Mouse (Mus musculus): ENCODE data around the gene Tdrd12.
"Not testable (repeated sequence)": the region's sequence is repeated elsewhere in the genome, so short reads cannot be mapped to it uniquely, and the experiment has no call there.

Tdrd12 gene

GRCm38 (mm10) chr7:35555224-35556204 is 18.0 kb upstream of the Tdrd12 start:
- DNase-seq (ENCODE audit: extremely low spot score, low spot score): peak; percentile 92

- DNase-seq (ENCODE audit: extremely low spot score, low spot score): peak; percentile 33
Observed at GRCm38 (mm10) chr7:35554605-35555175, 17.1 kb upstream of the Tdrd12 start.

- no peak for DNase-seq (ENCODE audit: extremely low spot score, low spot score)
Observed at GRCm38 (mm10) chr7:35553751-35554604, 16.4 kb upstream of the Tdrd12 start.

DNA sequence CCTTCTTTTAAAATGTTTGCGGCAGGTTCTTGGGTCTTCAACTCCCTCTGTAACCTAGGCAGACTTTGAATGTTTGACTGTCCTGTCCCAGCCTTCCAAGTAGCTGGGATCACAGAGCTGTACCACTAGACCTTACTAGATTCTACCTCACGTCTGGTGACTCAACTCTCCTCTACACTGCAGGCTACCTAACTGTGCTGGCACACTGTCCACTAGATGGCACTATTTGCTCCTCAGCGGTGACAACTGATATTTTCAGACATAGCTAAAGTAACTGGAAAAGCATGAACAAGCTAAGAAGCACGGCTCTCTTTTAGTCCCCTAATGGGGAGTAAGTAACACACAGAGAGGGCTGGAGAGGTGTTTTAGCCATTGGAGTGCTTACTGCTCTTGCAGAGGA is 8.3 kb upstream of the Tdrd12 start:
- peak; percentile 49 for DNase-seq (ENCODE audit: extremely low spot score, low spot score)

- DNase-seq (ENCODE audit: extremely low spot score, low spot score): no peak
Observed at GRCm38 (mm10) chr7:35535750-35536512, 1.6 kb downstream of the Tdrd12 start.

- not testable (repeated sequence) for DNase-seq (ENCODE audit: extremely low spot score, low spot score)
Observed at GRCm38 (mm10) chr7:35530544-35530943, 7.0 kb downstream of the Tdrd12 start.

GRCm38 (mm10) chr7:35530026-35530425 is 7.5 kb downstream of the Tdrd12 start:
- no peak for DNase-seq (ENCODE audit: extremely low spot score, low spot score)

DNA sequence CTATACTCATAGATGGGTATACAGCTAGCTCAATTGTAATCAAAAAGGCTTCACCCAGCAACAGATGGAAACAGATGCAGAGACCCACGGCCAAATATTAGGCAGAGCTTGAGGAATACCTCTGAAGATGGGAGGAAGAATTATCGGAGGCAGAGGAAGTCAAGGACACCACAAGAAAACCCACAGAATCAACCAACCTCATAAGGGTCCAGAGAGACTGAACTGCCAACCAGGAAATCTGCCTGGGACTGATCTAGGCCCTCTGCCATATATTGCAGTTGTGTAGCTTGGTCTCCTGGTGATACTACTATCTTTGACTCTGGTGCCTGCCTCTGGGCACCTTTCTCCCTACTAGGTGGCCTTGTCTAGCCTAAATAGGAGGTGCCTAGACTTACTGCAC is 10.8 kb downstream of the Tdrd12 start:
- DNase-seq (ENCODE audit: extremely low spot score, low spot score): no peak

- peak; percentile 22 for DNase-seq (ENCODE audit: extremely low spot score, low spot score)
Observed at GRCm38 (mm10) chr7:35501995-35502394, 35.5 kb downstream of the Tdrd12 start.

DNA sequence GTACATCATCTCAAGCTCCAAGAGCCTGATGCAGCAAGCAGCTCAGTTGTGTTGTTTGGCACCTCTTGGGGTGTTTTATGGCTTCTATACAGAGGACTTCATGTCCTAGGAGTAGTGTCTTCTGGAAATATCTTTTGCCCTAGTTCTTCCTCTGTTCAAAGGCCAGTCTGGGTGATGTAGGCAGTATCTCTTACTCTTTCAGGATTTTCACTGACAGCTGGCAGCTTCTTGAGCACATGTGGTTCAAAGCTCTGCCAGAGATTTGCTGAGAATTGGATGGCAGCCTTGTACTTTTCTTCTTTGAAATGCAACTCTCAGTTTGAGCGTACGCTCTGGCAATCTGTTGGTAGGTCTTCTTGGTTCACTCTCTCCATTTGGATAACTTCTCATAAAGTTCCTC is 40.0 kb downstream of the Tdrd12 start:
- DNase-seq (ENCODE audit: extremely low spot score, low spot score): no peak

DNA sequence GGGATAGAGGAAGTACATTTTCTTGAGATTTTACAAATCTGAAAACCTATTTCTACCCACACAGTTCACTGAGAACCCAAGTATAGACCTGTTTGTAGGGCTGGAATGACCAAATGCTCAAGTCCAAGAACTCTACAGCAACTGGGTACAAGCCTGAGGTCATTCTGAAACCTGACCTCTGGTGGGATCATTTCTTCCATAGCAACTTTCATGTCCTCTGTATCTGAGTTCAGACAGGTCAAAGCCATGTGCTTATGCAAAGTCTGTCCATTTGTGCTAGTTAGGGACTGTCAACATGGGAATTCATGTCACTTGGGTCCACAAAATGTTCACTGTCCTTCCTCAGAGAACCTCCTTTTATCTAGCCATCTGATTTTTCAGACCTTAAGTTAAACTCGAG is 46.5 kb downstream of the Tdrd12 start:
- no peak for DNase-seq (ENCODE audit: extremely low spot score, low spot score)

GRCm38 (mm10) chr7:35490186-35490585 is 47.4 kb downstream of the Tdrd12 start:
- no peak for DNase-seq (ENCODE audit: extremely low spot score, low spot score)

- no peak for DNase-seq (ENCODE audit: extremely low spot score, low spot score)
Observed at GRCm38 (mm10) chr7:35486553-35486952, 51.0 kb downstream of the Tdrd12 start.

DNA sequence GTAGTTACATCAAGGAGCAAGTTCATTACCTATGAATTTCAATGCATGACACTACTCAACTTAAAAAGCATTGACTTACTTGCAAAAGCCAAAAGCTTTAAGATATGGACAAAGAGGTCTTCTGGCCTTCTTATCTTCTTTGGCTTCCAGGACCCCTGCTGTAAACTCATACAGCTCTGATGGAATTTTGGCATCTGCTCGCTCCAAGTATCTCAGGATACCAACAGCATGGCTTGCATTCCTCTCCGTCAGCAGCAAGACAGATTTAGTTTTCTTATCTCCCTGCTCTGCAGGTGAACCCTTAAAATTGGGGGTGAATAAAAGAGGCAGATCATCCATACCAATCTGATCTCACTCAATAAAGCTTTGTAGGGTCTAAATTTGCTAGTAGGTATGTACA is 52.4 kb downstream of the Tdrd12 start:
- no peak for DNase-seq (ENCODE audit: extremely low spot score, low spot score)

- DNase-seq (ENCODE audit: extremely low spot score, low spot score): no peak
Observed at GRCm38 (mm10) chr7:35476457-35476856, 61.1 kb downstream of the Tdrd12 start.

DNA sequence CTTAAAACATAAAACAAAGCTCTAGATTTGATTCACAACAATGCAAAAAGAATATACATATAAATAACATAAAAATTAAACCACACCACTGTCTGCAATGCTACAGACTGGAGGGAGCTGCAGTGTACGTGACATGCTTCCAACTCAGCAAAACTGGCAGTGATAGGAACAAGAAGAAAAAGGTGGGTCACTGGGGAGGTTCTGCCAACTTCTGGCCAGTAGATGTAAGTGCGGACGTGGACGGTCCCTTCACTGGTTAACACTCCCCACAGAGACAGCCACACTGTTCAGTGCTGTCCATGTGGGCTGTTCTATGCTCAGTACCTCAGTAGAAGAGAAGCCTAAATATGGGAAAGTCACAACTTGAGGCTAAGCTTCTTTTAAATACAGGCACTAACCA is 66.8 kb downstream of the Tdrd12 start:
- no peak for DNase-seq (ENCODE audit: extremely low spot score, low spot score)

- no peak for DNase-seq (ENCODE audit: extremely low spot score, low spot score)
Observed at GRCm38 (mm10) chr7:35467856-35468255, 69.7 kb downstream of the Tdrd12 start.

DNA sequence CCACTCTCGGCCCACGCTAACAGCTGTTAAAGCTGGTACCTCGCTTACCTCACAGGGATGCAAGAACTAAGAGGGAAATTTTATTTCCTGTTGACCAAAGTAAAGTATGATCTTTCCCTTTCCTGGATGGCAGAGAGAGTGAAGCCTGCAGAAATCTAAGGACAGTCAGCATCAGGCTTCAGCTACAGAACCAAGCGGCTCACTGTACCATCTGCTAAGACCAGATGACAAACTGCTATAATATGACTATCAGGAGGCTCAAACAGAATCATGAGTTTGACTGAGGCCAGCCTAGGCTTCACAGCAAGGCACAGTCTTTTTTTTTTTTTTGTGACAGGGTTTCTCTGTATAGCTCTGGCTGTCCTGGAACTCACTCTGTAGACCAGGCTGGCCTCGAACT is 72.5 kb downstream of the Tdrd12 start:
- no peak for DNase-seq (ENCODE audit: extremely low spot score, low spot score)

DNA sequence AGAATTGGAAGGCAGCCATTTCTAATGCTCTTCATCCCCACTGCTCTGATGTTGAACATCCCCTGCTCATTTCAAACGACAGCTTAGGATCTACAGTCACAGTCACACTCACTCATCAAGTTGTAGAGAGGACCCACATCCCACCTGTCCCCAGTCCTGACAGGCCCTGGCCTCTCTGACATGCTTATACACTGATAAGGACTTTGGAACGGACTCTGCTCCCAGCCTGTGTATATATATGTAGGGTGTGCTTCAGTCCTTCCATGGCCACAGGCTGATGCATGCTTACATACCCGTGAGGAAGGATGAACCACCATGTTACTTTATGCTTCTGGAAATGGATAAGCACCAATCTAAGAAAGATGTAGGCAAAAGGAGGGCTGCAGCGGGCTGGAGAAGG is 76.6 kb downstream of the Tdrd12 start:
- DNase-seq (ENCODE audit: extremely low spot score, low spot score): no peak

DNA sequence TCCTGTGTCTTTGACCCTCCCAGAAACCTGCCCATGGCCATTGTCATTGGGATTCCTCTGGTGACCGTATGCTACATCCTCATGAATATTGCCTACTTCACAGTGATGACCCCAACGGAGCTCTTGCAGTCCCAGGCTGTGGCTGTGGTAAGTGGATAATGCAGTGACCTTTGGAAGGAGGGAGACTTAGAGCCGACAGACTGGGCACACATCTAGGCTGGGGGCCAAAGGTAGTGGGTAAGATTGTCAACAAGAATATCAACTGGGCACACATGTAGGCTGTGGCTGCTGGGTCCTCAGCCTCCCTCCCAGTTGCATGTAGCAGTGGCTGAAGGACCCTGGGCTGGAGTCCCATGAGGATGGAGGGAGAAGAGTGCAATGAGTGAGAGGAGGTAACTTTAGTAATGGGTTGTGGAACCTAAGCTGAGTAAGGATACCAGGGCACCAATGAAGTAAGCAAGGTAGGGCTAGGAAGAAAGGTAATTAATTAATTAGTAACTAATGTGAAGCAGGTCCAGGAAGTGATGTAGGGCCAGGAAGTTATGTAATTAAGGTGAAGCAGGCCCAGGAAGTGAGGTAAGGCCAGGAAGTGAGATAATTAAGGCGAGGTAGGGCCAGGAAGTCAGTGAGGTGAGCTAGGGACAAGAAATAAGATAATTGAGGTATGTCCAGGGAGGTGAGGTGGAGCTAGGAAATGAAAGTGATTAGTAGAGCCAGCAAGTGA is 81.3 kb downstream of the Tdrd12 start:
- no peak for DNase-seq (ENCODE audit: extremely low spot score, low spot score)
